Mouse (Mus musculus): Measurements from ENCODE around the gene Ndufa5. TPM values are rescaled to one million over a fixed set of nuclear protein-coding genes. Genes with fewer than 3 reads are reported as not detected.

Gene Ndufa5
- polyA plus RNA-seq, 1 experiment from 2014 or later = 337 TPM

DNA sequence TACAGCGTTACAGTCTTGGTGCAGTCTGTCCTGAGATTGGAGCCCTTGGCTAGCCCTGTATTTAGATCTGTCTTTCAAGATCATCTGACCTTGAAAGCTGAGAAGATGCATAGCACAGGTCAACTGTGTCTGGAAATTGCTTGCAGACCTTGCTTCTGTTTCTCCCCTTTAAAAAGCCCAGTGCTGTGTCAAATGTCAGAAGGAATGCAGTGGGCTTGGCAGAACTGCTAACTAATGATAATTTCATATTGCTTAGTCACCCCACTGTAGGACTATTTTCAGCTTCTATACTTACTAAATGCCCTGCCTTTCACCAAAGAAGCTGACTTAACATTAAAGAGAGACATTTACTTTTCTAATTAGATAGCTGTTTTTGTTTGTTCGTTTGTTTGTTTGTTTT, 27.7 kb upstream of the Ndufa5 start:
- no peak for ATAC-seq (ENCODE audit: low FRiP score, low TSS enrichment)
- Histone ChIP-seq H3K27ac (ENCODE audit: low read depth, low read length) (no peak overlapping the region), H3K9me3 (ENCODE audit: control insufficient read depth, low read length) (no peaks in the 10 kb centered on the region), H3K36me3 (ENCODE audit: control insufficient read depth, insufficient read depth, low read length) (no peaks in the 10 kb centered on the region), H3K4me2 (replicated peaks; ENCODE audit: low read depth, low read length) (no peak overlapping the region), H3K27me3 (ENCODE audit: control insufficient read depth, insufficient read depth, low read length) (no peaks in the 10 kb centered on the region), H3K4me1 (ENCODE audit: control insufficient read depth, insufficient read depth, low read length) (peaks cover 9% of the 10 kb centered on the region; the same call in 1 of the 2 replicates), H3K4me3 (ENCODE audit: low read length) (no peak overlapping the region), H3K9ac (ENCODE audit: low read depth, low read length) (no peak overlapping the region)
- 77% methylated on average over 2 of the region's 2 CpGs for WGBS

DNA sequence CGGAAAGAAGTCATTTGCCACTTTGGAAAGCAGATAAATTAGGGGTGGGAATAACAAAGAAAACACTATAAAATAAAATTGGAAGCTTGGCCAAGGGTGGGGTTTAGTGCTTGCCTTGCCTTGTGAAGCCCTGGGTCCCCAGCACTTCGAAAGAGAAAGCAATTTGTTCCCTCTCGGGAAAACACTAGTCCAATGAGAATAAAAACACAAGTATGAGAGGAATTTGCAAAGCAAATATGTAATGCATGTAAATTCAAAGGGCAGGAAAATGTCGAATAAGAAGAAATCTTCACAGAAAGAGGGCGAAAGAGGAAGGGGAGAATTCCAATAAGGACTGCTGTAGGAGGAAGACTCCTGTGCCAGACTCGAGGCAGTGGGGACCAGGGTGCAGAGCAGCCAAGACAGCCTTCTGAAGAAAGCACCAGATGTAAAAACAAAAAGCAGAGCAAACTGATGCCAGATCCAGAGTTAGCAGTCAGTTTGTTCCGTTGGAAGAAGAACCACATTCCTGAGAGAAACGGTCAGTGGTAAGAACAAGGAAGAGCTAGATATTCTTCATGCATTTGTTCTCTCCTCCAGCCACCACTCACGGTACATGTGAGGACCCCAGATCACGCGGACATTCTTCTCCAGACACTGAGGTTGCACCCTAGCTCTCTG, 26.7 kb upstream of the Ndufa5 start:
- Histone ChIP-seq H3K4me1 (ENCODE audit: control insufficient read depth, insufficient read depth, low read length) (peaks cover 9% of the 10 kb centered on the region; the same call in 1 of the 2 replicates), H3K4me2 (replicated peaks; ENCODE audit: low read depth, low read length) (no peak overlapping the region), H3K4me3 (ENCODE audit: low read length) (no peak overlapping the region), H3K27ac (ENCODE audit: low read depth, low read length) (no peak overlapping the region), H3K36me3 (ENCODE audit: control insufficient read depth, insufficient read depth, low read length) (no peaks in the 10 kb centered on the region), H3K27me3 (ENCODE audit: control insufficient read depth, insufficient read depth, low read length) (no peaks in the 10 kb centered on the region), H3K9me3 (ENCODE audit: control insufficient read depth, low read length) (no peaks in the 10 kb centered on the region), H3K9ac (ENCODE audit: low read depth, low read length) (no peak overlapping the region)
- ATAC-seq (ENCODE audit: low FRiP score, low TSS enrichment) = no peak
- WGBS = 66% methylated on average over 11 of the region's 11 CpGs

DNA sequence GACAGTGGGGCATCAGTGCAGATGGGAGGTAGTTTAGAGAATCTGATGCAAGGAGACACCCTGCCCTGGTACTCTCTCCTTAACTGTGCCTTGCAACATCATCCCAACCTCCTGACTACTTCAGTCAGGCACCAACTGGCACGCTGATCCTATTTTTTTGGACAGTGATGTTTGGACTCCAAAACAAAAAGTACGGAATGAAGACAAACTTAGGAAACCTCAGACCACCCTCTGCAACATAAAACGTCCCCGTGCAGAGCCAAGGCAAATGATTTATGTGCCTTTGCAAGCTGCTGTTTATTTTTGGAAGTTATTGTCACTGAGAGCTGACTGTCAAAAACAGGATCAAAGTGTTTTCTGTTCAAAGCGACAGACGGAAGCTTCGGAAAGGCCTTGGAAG, 24.2 kb upstream of the Ndufa5 start:
- no peak overlapping the region for H3K4me3 ChIP-seq (ENCODE audit: low read length)
- WGBS = 21% methylated on average over 7 of the region's 7 CpGs
- H3K27me3 ChIP-seq (ENCODE audit: control insufficient read depth, insufficient read depth, low read length) = no peaks in the 10 kb centered on the region
- H3K27ac ChIP-seq (ENCODE audit: low read depth, low read length) = no peak overlapping the region
- no peaks in the 10 kb centered on the region for H3K36me3 ChIP-seq (ENCODE audit: control insufficient read depth, insufficient read depth, low read length)
- ATAC-seq (ENCODE audit: low FRiP score, low TSS enrichment) = no peak
- no peaks in the 10 kb centered on the region for H3K9me3 ChIP-seq (ENCODE audit: control insufficient read depth, low read length)
- H3K9ac ChIP-seq (ENCODE audit: low read depth, low read length) = no peak overlapping the region
- H3K4me1 ChIP-seq (ENCODE audit: control insufficient read depth, insufficient read depth, low read length) = peaks cover 9% of the 10 kb centered on the region; the same call in 1 of the 2 replicates
- no peak overlapping the region for H3K4me2 ChIP-seq (replicated peaks; ENCODE audit: low read depth, low read length)

DNA sequence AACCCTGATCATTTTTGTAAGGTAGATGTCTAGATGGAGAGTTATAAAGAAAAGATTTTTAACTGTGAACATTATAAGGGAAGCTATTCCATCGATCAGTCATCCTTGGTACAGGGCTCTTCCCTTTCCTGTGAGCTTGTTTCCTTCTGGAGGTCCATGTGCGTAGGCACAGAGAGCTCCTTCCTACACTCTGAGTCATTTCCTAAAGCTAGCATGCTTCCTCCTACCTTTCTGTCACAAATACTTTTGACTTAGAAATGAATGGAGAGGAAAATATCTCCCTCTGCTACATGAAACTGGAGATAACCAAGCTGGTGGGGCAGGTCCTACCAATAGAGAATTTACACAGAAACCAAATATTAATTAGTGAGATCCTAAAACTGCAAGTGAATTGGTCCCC, 22.0 kb upstream of the Ndufa5 start:
- WGBS = 84% methylated on average over 2 of the region's 2 CpGs
- no peak for ATAC-seq (ENCODE audit: low FRiP score, low TSS enrichment)
- Histone ChIP-seq H3K9me3 (ENCODE audit: control insufficient read depth, low read length) (no peaks in the 10 kb centered on the region), H3K36me3 (ENCODE audit: control insufficient read depth, insufficient read depth, low read length) (no peaks in the 10 kb centered on the region), H3K4me2 (replicated peaks; ENCODE audit: low read depth, low read length) (no peak overlapping the region), H3K4me3 (ENCODE audit: low read length) (no peak overlapping the region), H3K27ac (ENCODE audit: low read depth, low read length) (no peak overlapping the region), H3K9ac (ENCODE audit: low read depth, low read length) (no peak overlapping the region), H3K27me3 (ENCODE audit: control insufficient read depth, insufficient read depth, low read length) (no peaks in the 10 kb centered on the region), H3K4me1 (ENCODE audit: control insufficient read depth, insufficient read depth, low read length) (peaks cover 9% of the 10 kb centered on the region; the same call in 1 of the 2 replicates)

DNA sequence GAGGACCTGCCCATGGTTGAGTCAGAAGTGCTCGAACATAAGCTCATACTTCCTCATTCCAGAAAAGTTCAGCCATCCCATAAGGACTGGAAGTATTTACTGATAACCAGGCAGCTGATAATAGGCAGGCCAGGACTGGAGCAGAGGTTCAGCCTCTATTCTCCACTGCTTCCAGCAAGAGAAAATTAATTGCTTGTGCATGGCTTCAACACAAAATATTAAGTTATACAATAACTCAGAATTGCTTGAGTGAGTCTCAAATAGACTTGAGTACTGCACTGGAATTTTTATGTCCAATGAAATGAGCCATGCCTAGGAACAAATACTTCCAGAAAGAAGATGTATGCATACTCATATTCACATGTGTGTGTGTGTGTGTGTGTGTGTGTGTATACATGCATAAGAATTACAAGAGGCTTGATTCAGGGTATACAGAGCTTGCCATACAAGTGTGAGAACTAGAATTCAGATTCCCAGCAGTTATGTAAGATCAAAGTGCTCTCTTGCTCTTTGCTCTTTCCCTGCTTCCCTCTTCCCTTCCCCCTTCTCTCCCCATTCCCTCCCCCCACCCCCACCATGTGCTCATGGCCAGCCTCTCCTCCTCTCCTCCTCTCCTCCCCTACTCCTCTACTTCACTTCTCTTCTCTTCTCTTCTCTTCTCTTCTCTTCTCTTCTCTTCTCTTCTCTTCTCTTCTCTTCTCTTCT, 19.1 kb upstream of the Ndufa5 start:
- no peaks in the 10 kb centered on the region for H3K36me3 ChIP-seq (ENCODE audit: control insufficient read depth, insufficient read depth, low read length)
- H3K4me2 ChIP-seq (replicated peaks; ENCODE audit: low read depth, low read length) = no peak overlapping the region
- 86% methylated on average over 1 of the region's 1 CpGs for WGBS
- ATAC-seq (ENCODE audit: low FRiP score, low TSS enrichment) = peak; percentile 75
- H3K27me3 ChIP-seq (ENCODE audit: control insufficient read depth, insufficient read depth, low read length) = no peaks in the 10 kb centered on the region
- no peak overlapping the region for H3K27ac ChIP-seq (ENCODE audit: low read depth, low read length)
- no peaks in the 10 kb centered on the region for H3K9me3 ChIP-seq (ENCODE audit: control insufficient read depth, low read length)
- H3K4me1 ChIP-seq (ENCODE audit: control insufficient read depth, insufficient read depth, low read length) = peaks cover 3% of the 10 kb centered on the region; the same call in 1 of the 2 replicates
- H3K9ac ChIP-seq (ENCODE audit: low read depth, low read length) = no peak overlapping the region
- H3K4me3 ChIP-seq (ENCODE audit: low read length) = no peak overlapping the region

DNA sequence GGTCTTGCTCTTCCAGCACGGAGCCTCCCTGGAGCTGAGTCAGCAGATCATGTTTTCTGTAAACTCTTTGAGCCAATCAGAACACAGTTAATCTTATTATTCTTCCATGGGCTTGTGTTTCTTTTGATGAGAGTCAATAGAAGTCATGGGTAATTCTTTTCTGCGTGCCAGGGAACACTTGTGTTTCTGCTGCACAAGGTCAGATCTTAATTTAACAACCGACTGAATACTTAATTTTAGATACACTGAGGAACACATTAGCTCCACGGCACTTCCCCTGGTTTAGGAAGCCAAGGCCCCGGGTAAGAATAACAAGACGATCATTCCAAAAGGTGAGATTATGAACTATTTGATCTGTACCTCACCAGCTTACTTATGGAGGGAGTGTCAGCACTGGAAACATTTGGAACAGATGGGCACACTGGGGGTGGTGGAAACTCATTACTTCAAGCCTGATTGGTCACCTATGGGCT, 15.3 kb upstream of the Ndufa5 start:
- no peaks in the 10 kb centered on the region for H3K36me3 ChIP-seq (ENCODE audit: control insufficient read depth, insufficient read depth, low read length)
- H3K27me3 ChIP-seq (ENCODE audit: control insufficient read depth, insufficient read depth, low read length) = no peaks in the 10 kb centered on the region
- no peak overlapping the region for H3K4me2 ChIP-seq (replicated peaks; ENCODE audit: low read depth, low read length)
- WGBS = 66% methylated on average over 6 of the region's 6 CpGs
- H3K27ac ChIP-seq (ENCODE audit: low read depth, low read length) = no peak overlapping the region
- H3K9me3 ChIP-seq (ENCODE audit: control insufficient read depth, low read length) = no peaks in the 10 kb centered on the region
- no peak for ATAC-seq (ENCODE audit: low FRiP score, low TSS enrichment)
- no peaks in the 10 kb centered on the region for H3K4me1 ChIP-seq (ENCODE audit: control insufficient read depth, insufficient read depth, low read length)
- no peak overlapping the region for H3K9ac ChIP-seq (ENCODE audit: low read depth, low read length)
- H3K4me3 ChIP-seq (ENCODE audit: low read length) = no peak overlapping the region

DNA sequence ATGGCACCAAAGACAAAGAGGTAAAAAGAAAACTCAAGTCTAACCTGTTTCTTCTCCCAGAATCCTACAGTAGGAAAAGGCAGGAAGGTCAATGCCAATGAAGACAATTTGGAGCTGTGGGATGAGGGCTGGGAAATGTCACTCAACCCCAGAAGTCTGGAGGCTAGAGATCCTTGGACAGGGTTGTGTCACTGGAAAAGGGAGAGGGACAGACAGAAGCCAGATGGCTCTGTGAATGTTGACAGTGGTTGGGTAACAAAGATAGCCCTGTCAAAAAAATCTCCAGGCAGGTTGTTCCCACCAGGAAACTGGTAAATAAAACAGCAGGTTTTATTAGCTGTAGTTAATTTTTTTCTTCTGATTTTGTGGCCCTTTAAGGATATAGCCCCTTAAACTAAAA, 14.6 kb upstream of the Ndufa5 start:
- no peaks in the 10 kb centered on the region for H3K27me3 ChIP-seq (ENCODE audit: control insufficient read depth, insufficient read depth, low read length)
- H3K4me1 ChIP-seq (ENCODE audit: control insufficient read depth, insufficient read depth, low read length) = no peaks in the 10 kb centered on the region
- H3K9ac ChIP-seq (ENCODE audit: low read depth, low read length) = no peak overlapping the region
- no peak for ATAC-seq (ENCODE audit: low FRiP score, low TSS enrichment)
- no peaks in the 10 kb centered on the region for H3K36me3 ChIP-seq (ENCODE audit: control insufficient read depth, insufficient read depth, low read length)
- H3K9me3 ChIP-seq (ENCODE audit: control insufficient read depth, low read length) = no peaks in the 10 kb centered on the region
- no peak overlapping the region for H3K27ac ChIP-seq (ENCODE audit: low read depth, low read length)
- H3K4me3 ChIP-seq (ENCODE audit: low read length) = no peak overlapping the region
- H3K4me2 ChIP-seq (replicated peaks; ENCODE audit: low read depth, low read length) = no peak overlapping the region

DNA sequence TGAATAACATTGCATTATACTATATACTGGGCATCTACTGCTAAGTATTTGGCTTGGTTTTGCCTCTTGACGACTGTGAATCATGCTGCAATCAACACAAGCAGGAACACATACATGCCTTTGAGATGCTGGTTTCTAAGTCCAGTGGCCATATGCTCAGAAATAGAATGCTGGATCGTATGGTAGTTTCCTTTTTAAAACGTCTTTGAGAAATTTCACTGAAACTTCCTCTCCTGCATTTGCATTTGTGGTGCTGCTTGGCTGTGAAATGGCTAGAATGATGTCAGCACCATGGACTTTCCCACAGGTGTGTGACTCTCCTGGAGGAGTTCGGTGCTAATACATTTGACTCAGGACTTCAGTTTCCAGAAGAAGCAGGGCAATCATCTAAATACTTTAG, 12.3 kb upstream of the Ndufa5 start:
- Histone ChIP-seq H3K4me3 (ENCODE audit: low read length) (no peak overlapping the region), H3K27ac (ENCODE audit: low read depth, low read length) (no peak overlapping the region), H3K4me1 (ENCODE audit: control insufficient read depth, insufficient read depth, low read length) (no peaks in the 10 kb centered on the region), H3K36me3 (ENCODE audit: control insufficient read depth, insufficient read depth, low read length) (no peaks in the 10 kb centered on the region), H3K9me3 (ENCODE audit: control insufficient read depth, low read length) (no peaks in the 10 kb centered on the region), H3K9ac (ENCODE audit: low read depth, low read length) (no peak overlapping the region), H3K4me2 (replicated peaks; ENCODE audit: low read depth, low read length) (no peak overlapping the region), H3K27me3 (ENCODE audit: control insufficient read depth, insufficient read depth, low read length) (no peaks in the 10 kb centered on the region)
- 79% methylated on average over 4 of the region's 4 CpGs for WGBS
- no peak for ATAC-seq (ENCODE audit: low FRiP score, low TSS enrichment)

DNA sequence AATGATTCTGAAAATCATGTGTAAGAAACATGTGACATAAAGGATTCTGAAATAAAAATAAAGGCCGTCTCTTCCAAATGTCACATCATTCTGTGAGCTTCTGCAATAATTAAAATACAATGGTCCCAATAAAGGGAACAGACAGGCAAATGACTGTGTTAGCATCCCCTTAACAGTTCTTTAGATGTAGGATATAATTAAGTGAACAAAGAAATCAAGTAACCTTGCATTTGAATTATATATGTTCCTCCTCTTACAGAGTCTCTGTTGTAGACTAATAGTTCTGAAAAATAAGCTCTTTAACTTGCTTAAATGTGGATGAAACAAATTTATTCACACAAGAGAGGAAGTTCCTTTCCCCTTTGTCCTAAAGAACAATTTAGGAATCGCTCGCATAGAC, 10.6 kb upstream of the Ndufa5 start:
- WGBS = 86% methylated on average over 3 of the region's 3 CpGs
- ATAC-seq (ENCODE audit: low FRiP score, low TSS enrichment) = no peak

More for the DNA sequence above, 10.6 kb upstream of the Ndufa5 start:
- Histone ChIP-seq H3K27ac (ENCODE audit: low read depth, low read length) (no peak overlapping the region), H3K4me2 (replicated peaks; ENCODE audit: low read depth, low read length) (no peak overlapping the region), H3K9me3 (ENCODE audit: control insufficient read depth, low read length) (no peaks in the 10 kb centered on the region), H3K36me3 (ENCODE audit: control insufficient read depth, insufficient read depth, low read length) (no peaks in the 10 kb centered on the region), H3K9ac (ENCODE audit: low read depth, low read length) (no peak overlapping the region), H3K4me3 (ENCODE audit: low read length) (no peak overlapping the region), H3K4me1 (ENCODE audit: control insufficient read depth, insufficient read depth, low read length) (no peaks in the 10 kb centered on the region), H3K27me3 (ENCODE audit: control insufficient read depth, insufficient read depth, low read length) (no peaks in the 10 kb centered on the region)

All from kidney, embryonic 14.5 days (tissue).